Mouse (Mus musculus): Measurements from ENCODE around the gene Peg10. TPM values are rescaled to one million over a fixed set of nuclear protein-coding genes. Genes with fewer than 3 reads are reported as not detected.

The Peg10 gene
- total RNA-seq (2015; ENCODE audit: low replicate concordance) (0.19 and 0.42 TPM in 2 replicates), total RNA-seq (2017; ENCODE audit: low replicate concordance) (not detected in 2 replicates)

DNA sequence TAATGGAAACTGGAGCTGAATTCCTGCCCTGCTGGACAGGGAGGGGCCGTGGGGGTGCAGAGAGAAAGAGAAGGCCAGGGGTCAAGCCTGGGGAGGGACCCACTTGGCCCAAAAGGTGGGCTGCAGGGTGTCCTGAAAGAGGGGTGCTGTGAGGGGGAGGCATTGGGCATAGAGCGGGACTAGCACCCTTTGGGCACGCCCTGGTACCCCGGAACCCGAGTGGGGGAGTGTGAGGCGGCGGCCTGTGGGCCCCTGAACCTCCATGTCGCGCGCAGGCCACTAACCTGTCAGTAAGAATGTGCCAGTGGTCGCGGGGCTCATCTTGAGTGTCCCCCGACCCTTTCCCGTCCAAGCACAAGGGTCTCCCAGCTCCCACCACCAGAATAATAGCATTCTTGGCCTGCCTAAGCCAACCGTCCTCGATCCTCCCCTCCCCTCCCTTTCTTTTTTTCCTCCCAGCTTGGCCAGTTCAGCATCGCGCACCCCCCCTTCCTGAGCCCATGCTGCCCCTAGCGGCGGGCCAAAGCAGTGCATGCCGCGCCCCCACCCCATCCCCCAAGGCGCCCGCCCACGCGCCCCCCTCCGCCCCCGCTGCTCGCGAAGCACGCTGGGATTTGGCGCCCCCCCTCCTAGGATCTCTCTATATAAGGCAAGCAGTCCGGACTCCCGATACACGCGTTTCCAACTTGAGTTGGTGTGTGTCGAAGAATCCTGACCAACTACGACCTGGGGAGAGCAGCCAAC, at the start of gene Peg10, which contains the start of gene Sgce:
Gene Peg10 (plus strand): TSS at position 611 of the 744 bp plus-strand sequence.
Gene Sgce (minus strand): TSS at position 512 of the 744 bp plus-strand sequence.
- ATAC-seq (replicated peaks; ENCODE audit: low FRiP score, poor library complexity, severe bottlenecking) = no peak

DNA sequence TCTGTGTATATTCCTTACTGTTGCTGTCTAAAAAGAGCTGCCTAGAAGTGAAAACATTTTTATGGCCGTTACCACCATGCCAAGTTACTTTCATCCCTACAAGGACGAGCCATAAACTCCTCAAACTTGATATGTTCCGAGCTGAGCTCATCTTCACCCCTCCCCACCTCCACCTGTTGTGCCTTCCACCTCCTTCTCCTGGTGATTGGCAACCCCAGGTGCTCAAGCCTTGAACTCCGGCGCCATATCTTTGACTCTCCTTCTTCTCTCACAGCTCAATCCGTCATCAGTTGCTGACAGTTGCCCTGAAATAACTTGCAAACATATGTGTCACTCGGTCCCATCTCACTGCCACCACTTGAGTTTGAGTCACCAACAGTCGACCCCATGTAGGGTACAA, 45.5 kb upstream of the Peg10 start:
- no peak for ATAC-seq (replicated peaks; ENCODE audit: low FRiP score, poor library complexity, severe bottlenecking)

DNA sequence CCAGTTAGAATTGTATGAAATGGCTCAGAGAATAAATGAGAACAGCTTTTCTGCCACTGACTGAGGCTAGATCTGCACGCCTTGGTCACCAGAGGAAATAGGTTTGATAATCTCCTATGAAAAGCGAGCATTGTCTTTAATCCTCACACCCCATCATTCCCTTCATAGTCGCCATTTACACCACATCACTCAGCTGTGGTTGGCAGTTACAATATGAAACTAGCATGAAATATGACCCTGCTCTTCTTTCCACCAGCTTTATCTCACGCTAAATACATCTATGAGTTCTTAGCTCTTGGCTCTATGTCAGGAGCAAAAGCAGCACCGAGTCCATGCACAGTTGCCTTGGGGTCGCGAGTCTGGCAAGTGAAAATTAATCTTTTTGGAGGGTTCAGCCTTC, 43.2 kb upstream of the Peg10 start:
- ATAC-seq (replicated peaks; ENCODE audit: low FRiP score, poor library complexity, severe bottlenecking) = no peak

DNA sequence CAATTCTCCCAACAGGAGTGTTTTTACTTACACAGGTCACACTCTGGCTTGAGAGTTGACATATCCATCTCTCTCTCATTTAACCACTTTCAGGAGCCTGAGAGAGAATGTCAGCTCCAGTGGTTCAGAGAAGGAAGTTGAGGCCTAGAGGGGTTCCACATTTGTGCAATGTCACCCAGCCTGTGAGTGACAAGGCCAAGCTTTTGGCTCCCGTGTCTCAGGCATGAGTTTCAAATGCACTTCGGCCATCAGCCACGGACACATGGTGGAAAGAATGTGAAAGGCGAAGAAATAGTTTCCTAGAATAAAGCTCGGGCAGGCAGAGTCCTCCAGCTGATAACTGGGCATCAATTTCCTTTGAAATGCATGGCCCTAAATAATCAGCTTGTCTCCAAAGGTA, 40.7 kb upstream of the Peg10 start:
- ATAC-seq (replicated peaks; ENCODE audit: low FRiP score, poor library complexity, severe bottlenecking) = no peak

DNA sequence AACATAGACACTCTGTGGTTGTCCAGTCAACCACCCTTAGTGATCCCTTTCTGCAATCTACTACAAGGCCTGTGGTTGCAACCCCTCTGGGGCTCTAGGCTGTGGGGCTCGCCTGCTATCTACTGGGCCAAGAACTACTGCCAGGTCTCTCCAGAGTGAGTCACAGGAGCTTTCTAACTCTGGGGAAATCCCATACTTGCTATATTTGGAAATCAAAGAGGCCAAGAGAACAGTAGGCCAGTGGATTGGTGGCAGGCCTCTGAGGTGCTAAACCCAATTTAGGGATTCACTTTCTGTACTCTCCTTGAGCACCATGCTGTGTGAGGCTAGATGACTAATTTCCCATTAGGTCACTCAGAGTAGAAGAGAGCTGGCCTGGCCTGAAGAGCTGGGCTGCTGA, 38.1 kb upstream of the Peg10 start:
- ATAC-seq (replicated peaks; ENCODE audit: low FRiP score, poor library complexity, severe bottlenecking) = no peak

DNA sequence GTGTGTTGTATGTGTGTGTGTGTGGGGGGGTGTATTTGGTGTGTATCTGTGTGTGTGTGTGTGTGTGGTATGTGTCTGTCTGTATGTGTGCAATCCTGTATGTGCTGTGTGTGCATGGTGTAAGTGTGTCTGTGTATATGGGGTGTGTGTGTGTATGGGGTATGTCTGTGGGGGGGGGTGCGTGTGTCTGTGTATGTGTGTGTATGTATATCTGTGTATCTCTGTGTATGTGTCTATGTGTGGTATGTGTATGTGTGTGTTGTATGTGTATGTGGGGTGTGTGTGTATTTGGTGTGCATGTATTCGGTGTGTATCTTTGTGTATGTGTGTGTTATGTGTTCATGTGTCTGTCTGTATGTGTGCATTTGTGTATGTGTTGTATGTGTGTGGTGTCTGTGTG, 30.9 kb upstream of the Peg10 start:
- ATAC-seq (replicated peaks; ENCODE audit: low FRiP score, poor library complexity, severe bottlenecking) = no peak

DNA sequence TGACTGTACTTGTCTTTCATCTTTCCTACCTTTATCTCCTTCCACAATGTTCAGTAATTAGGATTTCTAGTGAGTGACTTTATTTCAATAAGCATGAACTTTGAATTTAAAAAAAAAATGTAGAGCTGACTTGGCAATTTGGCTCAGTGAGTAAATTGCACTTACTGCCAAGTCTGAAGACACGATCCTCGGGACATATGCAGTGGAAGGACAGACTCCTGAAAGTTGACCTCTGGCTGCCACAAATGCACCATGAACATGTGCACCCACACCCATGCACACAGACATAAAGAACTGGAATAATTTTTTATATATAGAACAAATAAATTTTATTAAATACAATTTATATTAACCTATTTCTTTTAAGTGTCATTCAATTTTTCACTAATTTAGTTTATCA, 29.8 kb upstream of the Peg10 start:
- no peak for ATAC-seq (replicated peaks; ENCODE audit: low FRiP score, poor library complexity, severe bottlenecking)

DNA sequence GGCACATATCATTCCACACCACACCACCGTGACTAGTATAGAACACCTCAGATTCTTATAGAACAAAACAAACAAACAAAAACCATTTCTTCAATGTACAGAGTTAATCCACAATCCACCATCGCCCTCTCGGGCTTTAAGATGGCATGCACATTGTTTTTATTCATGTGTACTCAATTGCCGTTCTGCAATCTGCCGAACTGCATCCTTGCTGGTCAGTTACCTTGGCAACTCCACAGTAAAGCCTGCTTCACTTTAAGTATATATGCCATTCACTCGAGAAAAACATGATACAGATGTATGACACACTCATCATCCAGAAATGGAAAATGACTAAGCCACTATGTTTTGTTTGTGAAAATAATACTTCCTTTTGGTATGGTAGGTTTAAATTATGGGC, 25.0 kb upstream of the Peg10 start:
- ATAC-seq (replicated peaks; ENCODE audit: low FRiP score, poor library complexity, severe bottlenecking) = no peak

DNA sequence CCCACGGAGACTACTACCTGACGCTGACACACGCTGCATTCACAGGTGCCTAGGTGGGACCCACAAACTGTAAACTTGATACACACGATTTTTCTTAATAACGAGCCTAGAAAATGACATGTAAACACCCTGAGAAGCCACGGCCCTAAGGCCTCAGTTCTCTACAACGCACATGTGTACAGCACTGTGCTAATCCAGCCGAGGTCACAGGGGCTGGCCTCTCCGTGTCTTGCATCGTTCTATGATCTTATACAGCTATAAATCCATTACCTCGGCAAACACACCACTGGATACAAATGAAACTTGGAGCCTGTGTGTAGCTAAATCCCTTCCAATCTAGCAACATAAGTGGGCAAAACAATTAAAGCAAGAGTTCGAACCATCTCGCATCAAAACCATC, 24.4 kb upstream of the Peg10 start:
- no peak for ATAC-seq (replicated peaks; ENCODE audit: low FRiP score, poor library complexity, severe bottlenecking)

DNA sequence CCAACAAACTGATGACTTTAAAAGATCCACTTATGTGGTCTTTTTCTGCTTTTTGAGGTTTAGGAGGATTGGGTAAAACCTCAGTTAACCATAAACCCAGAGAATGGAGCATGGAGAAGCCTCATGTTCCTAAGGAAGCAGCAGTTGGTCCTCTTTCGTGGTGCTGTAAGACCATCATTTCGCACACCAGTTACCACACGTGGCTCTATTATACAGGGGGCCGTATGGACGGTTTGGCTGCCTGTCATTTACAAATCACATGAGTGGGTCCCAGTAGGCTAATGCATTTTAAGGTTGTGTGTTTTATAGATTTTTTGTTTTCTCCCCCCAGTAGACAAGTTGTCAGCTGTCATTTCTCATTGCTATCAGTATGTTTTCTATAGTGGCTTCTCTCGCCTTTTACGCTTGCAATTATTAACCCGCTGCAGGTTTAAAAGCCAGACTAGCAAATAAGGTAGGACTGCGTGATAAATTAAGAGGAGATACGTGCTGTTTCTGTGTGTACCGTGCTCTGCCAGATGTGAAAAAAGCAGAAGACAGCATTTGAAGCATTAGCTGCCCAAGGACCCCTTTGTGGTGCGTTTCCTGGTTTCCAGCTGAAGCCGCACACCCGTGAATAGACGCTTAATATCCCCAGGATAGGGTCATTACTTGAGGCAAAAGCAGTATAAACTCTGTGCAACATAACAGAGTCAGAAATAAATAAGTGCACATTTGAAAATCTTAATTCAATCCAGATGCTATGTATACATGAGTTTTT, 22.9 kb upstream of the Peg10 start:
- no peak for ATAC-seq (replicated peaks; ENCODE audit: low FRiP score, poor library complexity, severe bottlenecking)

DNA sequence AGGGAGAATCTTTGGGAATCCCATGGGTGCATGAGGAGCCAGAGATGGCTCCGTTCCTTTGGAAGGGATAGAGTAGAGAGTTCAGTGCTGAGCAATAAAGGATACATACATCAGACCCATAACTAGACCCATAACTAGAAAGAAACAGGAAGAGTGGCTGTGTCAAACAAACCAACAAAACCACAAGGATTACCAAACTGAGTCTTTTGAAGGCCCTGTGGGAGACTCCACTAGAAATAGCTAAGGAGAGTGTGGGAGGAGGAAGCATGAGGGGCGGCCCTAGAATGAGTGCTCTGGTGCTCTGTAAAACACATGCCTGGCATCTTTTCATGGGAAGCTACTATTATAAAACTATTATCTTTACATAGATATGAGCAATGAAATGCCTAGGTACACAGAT, 18.8 kb upstream of the Peg10 start:
- no peak for ATAC-seq (replicated peaks; ENCODE audit: low FRiP score, poor library complexity, severe bottlenecking)

DNA sequence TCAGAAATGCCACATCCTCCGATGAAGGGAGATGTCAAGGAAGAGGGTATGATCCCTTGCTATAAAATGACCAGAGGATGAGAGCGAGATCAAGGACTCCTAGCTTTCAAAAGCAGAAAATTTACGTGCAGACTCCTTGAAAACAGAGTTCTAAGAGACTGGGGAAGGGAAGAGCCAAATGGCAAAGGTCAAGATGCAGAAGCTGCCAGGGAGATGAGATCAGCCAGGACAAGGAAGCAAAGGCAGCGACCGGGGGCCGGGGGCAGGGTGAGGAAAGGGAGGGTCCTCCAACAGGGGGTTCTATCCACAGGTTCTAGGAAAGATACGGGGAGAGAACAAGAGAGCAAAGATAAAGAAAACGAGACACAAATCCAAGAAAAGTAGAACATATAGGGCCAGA, 15.4 kb upstream of the Peg10 start:
- ATAC-seq (replicated peaks; ENCODE audit: low FRiP score, poor library complexity, severe bottlenecking) = no peak

DNA sequence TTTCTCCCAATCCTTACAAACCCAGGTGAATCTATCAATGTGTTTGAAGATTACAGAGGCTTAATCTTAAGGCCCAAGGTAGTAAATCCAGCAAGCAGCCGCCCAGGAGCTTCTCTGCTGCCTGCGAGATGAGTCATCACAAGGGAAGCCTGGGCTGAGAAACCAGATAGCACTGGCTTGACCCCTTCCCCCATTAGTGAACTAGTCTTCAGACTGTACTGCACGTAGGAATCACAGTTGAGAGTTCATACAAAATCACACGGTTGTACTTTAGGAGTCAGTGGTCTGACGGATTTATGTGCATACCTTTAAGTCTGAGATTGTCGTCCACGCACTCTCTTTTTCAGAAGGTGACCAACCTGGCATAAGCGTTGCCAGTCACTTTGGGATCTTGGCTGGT, 13.9 kb upstream of the Peg10 start:
- no peak for ATAC-seq (replicated peaks; ENCODE audit: low FRiP score, poor library complexity, severe bottlenecking)

DNA sequence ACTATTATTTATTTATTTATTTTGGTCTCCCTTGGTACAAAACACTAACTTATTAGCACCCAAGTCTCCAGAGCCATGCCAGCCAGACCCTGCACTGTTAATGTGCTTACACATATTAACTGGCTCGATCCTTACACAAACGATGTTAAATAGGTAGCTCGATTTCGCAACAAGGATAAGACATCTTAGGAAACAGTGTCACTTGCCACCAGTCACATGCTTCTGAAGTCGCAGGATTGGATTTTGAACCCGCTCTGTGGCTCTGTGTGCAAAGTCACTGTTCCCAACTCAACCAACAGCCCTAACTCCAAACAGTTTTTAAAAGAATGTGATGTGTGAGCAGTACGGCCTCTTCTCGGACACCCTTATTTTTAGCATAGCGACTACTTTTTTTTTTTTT, 10.7 kb upstream of the Peg10 start:
- ATAC-seq (replicated peaks; ENCODE audit: low FRiP score, poor library complexity, severe bottlenecking) = no peak

DNA sequence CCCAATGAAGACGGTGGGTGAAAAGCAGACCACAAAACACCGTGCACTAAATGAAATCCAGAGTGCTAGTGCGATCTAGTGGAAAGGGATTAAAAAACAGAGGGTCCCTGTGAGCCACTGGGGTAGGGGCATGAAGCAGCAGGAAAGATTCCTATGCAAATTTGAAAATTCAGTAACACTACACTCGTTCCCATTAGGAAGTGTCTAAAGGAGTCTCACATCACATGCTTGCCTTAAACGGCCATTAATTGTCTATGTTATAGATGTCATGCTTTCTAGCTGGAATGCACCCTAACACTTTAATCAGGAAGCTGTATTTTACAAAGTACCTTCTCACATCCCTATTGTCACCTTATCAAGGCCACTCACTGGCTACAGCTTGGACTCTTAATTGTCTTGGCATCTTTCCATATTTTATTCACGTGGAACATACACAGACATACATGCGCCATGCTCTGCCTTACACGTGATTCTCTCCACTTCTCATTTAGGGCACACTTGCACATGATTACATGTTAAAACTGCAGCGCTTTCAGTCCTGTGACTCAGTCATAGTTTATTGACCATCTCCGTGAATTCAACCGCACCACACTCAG, 9.0 kb upstream of the Peg10 start:
- ATAC-seq (replicated peaks; ENCODE audit: low FRiP score, poor library complexity, severe bottlenecking) = no peak

DNA sequence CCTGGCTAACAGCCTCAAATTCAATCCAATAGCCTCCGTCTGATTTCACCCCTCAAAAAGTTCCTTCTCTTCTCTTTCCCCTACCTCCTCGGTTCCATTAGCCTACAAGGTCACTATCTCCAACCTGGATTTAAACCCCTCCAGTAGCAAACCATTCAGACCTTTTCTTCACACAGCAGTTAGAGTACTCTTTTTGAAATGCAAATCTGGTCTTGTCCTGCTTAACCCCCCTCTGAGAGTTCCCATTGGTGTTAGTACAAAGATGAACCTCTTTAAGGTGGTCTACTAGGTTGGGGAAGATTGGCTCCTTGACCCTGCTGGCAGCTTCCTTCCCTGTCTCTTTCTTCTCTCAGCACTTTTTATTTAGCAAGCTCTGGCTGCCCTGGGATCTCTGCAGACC, 8.4 kb upstream of the Peg10 start:
- ATAC-seq (replicated peaks; ENCODE audit: low FRiP score, poor library complexity, severe bottlenecking) = no peak

DNA sequence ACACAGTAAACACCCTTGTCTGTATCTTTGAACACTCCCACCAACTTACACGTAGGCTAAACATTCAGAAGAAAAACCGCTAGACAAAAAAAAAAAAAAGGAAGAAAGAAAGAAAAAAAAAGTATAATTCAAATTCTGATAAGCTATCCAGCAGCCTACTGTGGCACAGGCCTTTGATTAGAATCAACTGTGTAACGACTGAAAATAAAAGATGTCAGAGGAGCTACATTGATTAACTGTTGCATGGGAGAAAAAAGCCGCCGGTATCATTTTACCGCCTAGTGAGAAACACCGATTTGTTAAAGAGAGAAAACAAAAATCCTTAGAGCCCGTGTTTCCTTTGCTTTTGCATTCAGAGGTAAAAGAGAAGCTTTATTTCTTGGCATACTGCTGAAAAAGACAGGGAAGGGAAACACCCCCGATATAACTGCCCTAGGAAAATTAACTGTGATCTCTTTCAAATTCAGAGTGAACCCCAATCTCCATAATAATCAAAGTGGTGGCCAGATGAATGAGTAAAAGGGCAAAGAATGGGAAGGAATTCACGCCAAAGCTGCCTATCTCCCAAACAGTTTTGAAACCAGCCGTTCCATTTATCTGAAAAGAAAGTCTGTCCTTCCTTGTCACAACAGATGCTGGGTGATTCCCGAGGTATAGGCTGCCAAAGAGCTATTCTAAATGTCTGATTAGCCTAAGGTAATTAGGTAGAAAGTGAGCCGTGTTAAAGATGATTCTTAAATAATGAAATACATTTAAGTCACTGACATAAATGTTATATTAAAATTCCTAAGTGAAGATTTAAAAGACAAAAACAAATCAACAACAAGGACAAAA, 7.4 kb upstream of the Peg10 start:
- ATAC-seq (replicated peaks; ENCODE audit: low FRiP score, poor library complexity, severe bottlenecking) = no peak

DNA sequence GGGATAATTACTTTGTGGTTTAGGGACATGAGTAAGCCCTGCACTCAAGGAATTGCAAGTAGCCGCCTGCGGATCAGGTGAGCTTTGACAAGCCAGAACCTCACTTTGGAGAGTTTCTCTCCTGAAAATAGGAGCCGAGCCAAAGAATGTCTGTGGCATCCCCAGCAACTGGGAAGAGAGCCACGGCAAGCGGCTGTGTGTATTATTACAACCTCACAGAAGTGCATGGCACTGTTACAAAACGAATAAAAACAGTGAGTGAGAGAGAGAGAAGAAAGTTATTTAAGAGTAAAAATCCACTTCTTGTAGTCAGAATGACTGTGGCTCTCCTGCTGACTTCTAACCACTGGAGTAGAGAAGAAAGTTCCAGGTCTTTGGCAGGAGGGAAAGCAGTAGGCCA, 6.6 kb upstream of the Peg10 start:
- ATAC-seq (replicated peaks; ENCODE audit: low FRiP score, poor library complexity, severe bottlenecking) = no peak

DNA sequence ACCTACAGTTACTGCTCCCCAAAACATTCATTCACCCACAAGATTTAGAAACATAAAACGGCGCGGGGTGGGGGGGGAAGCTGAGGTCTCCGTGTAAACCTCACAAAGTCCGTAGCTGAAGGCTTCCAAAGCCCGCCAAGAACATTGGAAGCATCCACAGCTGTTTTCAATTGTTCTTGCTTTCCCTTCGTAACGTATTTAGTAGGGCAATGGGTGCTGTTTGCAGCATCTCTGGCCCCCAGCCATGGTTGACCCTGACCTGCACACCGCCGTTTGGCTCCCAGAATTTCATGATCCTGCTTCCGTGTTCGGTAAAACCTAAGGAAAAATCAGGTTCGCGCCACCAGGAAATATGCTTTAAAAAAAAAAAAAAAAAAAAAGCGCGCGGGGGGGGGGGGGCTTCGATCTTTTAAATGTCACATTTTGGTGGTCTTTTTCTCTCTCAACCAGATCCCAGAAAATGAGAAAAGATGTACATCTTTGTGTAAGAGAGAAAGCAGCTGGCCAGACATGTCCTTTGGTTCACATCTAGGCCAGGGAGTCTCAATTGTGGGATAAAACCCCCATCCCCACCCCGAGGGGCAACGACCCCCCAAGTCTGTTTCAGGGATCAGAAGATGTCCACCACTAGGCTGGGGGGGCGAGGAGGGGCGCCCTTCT, 940 bp upstream of the Peg10 start:
- no peak for ATAC-seq (replicated peaks; ENCODE audit: low FRiP score, poor library complexity, severe bottlenecking)
